Mouse (Mus musculus) thymus, postnatal 10 days (tissue): ENCODE measurements at regions not wholly inside any gene's neighbourhood (a gene's known extent, or its start where the extent isn't known, plus 50 kb on each side); places are given as distances from the start of the nearest gene placed in this dataset.
A peak's percentile ranks its signal among the peaks of the same experiment; 100 is the strongest.
"Not testable (repeated sequence)": the region's sequence is repeated elsewhere in the genome, so short reads cannot be mapped to it uniquely, and the experiment has no call there.

Experiments used
- DNase-seq, 2 experiments: peaks; one replicate each; pipeline ENCODE4 v3.0.0; 2021; ENCODE audit warnings: low spot score in 2 of 2

DNA sequence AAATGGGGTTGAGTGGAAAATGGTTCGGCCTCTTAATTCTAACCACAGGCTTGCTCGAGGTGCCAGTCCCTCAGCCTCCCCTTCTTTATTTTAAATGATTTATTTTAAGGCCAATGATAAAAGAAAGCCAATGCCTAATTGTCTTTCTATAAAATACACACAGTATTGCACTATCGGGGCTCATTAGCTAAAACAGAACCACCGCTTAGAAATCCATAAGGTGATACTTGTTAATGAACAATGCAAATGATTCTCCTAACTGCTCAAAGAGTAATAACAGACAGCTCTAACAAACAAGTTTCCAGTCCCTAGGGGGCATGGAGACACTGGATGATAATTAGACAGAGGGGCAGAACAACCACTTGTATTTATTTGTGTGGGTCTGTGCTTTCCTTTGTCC, 58.8 kb downstream of the Emx2 start:
- DNase-seq, result no peak

DNA sequence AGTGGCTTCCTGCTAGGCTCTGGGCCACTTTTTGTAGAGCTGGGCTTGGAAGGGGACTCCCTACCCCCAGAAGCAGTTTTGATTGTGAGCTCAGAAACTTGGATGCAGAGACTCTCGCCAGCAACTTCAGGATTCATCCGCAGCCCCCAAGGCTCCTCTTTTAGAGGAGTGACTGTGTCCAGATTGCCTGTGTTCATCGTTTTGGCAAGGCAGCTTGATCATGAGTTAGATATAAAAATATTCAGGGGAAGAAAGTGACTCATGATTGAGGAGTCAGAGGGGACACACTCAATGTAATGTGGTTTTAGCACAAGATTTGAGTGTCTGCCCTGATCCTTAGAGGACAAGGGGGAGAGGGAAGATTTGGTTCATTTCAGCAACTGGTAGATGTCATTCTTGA, 61.0 kb downstream of the Emx2 start:
- no peak for DNase-seq

DNA sequence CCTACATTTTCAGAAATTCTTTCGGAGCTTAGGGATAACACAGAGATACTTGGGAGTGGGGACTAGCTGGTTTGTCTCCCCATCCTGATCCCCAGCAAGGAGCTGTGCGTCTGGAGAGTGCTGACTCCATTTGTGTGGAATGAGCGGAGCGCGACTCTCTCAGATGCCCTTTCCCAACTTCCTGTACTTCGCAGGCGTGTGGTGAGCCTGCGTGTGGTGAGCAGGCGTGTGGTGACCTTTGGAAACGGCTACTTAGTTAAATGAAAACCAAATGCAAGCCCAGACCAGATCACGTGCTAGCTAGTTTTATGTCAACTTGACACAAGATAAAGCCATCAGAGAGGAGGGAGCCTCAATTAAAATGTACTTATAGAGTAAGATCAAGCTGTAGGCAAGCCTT, 64.0 kb downstream of the Emx2 start:
- no peak for DNase-seq

DNA sequence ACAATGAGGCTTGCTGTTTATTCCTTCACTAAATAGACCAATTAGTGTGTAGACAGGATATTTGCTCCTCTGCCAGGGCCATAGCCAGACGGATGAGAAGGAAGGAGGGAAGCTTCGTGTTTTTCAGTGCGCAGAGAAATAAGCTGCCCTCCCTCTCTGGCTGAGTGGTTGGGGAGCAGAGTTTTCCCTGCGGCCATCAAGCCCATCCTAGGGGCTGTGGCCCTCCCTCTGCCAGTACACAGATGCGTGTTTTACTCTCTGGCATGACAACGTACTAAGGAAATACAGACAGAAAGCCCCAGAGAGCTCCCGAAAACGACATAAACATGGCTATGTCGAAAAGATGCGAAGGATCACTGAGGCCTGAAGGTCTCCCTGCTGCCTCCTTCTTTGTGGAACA, 65.2 kb downstream of the Emx2 start:
- no peak for DNase-seq

DNA sequence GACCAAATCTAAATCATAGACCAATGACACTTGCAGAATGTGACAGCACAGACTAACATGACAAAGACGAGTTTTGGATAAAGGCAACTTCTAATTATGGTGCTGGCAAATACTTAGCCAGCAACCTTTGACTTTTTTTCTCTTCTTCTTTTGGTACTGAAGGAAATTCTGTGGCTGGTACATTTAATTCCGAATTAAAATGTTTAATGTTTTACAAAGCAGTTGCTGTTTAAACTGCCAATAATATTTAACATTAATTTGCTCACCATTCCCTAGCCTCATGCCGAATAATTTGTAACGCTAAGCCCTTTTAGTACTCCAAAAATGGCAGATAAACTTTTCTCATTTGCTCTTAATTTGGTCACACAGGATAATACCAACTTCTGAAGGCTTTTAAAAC, 105.9 kb downstream of the Emx2 start:
- no peak for DNase-seq

DNA sequence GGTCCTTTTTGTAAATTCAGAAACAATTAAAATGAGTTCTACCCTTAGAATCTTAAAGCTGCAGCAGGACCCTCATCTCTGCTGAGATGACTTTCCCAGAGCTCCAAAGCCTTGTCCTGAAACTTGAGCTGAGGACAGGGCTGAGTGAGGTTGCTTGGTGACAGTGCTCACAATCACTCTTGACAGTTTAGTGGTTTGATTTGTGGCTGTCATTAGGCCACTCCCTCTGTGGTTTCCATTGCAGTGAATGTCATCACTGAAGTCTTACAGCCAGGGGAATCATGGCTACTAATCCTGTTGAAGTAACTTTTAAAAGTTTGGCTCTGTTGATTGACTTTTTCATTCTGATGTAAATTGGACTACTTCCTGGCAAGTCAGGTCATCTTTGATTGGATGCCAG, 110.7 kb downstream of the Emx2 start:
- DNase-seq, result no peak

DNA sequence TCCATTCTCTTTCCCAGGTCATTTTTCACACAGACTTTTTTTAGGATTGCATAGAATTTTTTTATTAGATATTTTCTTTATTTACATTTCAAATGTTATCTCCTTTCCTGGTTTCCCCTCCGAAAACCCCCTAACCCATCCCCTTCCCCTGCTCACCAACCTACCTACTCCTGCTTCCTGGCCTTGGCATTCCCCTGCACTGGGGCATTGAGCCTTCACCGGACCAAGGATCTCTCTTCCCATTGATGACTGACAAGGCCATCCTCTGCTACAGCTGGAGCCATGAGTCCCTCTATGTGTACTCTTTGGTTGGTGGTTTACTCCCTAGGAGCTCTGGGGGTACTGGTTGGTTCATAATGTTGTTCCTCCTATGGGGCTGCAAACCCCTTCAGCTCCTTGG, 111.4 kb downstream of the Emx2 start:
- DNase-seq, result not testable (repeated sequence)

DNA sequence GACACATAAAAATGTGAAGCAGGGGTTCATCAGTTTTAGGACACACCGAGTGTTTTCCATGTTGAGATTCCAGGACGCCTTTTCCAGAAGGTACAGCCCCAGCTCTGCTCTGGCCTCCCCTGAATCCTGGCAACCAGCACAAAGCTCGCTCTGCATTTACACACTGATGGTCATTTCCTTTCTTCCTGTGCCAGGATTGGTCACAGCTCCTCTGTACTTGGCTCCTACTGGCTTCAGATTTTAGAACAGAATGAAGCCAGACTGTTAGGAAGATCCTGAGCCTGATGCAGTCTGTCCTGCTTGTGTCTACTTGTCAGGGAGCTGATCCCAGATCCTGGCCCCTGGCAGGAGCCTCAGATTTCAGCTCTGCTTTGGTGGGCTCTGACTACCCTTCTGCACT, 116.2 kb downstream of the Emx2 start:
- DNase-seq, result no peak

DNA sequence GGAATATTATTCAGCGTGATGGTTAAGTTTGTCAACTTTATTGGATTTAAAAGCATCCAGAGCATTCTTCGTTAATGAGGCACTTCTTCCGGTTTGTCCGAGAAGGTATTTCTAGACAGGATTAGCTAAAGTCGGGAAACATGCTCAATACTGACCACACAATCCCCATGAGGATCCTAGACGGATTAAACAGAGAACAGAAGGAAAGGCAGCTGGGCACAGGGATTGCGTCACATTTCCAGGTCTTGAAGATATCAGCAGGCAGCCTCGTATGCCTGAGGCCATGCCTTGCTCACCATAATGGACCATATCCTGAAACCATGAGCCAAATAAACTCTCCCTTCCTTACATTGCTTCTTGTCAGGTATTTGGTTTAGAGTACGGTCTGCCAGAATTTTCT, 119.7 kb downstream of the Emx2 start:
- DNase-seq, result no peak

DNA sequence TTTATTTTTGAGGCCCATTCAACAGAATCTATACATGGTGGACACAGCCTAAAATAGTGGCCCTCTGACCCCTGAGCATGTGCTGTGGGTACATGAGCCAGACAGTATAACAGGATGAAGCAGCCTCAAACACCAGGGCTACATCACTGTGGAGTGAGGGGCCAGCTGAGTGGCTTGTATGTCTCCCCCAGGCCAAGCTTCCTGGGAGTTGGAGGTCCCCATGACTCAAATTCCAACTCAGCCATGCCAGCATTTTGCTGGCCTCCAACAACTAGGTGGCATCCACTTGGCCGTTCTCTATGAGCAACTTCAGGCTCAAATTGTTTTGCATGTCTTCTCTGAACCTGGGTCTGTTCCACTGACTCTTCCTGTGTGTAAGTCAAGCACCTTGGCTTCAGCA, 121.5 kb downstream of the Emx2 start:
- no peak for DNase-seq

DNA sequence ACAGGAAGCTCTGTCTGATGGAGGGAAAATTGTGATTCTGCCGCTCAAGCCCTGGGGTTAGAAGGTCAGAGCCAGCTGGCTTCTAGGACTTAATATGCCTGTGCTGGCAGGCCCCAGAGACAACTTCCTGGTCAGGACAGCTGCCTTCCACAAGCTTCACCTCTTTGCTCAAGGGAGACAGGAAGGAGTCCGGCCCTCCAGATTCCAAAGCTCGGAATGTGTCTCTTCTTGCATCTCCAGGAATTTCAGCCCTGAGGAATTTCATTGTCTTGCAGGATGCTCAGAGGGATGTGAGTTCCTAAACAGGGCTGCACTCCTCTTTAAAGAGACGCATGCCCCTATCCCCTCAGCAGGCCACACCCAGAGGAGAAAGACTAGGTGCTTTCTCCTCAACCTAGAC, 127.7 kb downstream of the Emx2 start:
- peak in 1 of 2 experiments; percentile 1 for DNase-seq

DNA sequence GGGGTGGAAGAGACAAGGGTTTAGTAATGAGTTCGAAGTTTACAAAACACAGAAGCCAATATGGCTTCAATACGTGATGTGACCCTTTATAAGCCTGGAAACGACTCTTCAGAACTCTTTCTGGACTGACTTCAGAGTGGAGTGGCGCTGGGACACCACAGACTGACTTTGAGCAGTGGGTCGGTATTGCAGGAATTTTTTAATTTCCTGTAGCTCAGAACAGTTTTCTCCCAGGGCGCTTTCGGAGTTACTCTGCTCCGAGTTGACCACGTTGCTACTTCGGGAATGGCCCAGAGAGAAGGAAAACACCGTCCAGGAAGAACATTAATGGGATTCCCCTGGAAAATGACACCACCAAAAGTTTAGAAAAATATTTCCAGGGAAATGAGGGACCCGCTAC, 129.1 kb downstream of the Emx2 start:
- no peak for DNase-seq

DNA sequence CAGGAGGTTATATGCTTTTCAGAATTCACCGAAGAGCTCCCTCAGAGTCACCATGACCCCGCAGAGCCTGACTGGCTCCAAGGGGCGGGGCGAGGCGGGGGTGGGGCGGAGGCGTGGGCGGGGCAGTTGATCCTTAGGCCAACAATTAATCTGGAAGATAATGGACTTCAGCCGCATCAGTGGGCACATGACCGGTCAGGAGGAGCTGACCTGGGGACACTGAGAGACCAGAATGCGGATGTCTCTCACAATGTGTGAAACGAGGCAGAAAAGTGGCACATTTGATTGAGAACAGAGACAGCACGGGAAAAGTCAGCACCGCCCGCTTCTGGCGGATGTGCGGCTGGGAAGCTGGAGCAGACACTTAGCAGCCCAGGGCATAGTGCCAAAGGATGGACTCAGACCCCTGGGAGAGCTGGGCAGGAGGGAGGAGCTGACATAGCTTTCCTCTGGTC, 129.9 kb downstream of the Emx2 start:
- DNase-seq, result no peak

DNA sequence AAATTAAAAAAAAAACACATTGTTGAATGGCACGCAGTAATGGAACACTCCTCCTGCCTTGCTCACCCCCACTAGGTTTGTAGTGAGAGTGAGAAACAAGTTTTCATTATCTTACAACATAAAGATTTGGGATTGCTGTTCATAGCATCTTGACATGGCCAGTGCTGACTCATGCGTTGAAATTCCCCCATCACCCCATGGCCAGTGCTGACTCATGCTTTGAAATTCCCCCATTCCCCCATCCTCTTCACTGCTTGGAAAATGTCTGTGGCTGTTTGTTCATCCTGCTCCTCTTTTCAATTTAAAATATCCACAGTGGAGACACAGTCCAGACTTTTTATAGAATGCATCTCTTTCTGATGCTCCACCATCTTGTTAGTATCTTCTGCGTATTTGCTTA, 131.8 kb downstream of the Emx2 start:
- DNase-seq, result no peak

DNA sequence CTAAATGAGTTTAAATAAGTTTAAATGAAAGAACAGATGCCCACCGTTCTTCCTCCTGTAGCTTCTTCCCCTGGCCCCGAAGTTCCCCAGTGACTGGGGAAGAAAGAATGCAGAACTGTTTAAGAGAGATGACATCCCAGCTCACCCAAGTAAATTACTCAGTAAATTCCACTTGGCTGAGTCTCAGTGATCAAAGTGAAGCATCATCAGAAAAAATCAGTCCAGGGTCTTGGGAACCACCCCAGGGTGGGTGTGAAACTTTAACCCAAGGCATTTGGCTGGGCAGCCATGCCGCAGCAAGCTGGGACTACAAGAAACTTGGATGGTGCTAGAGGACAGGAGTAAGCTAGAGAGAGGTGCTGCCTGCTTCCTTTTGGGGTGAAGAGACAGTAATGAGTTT, 133.9 kb downstream of the Emx2 start:
- no peak for DNase-seq

DNA sequence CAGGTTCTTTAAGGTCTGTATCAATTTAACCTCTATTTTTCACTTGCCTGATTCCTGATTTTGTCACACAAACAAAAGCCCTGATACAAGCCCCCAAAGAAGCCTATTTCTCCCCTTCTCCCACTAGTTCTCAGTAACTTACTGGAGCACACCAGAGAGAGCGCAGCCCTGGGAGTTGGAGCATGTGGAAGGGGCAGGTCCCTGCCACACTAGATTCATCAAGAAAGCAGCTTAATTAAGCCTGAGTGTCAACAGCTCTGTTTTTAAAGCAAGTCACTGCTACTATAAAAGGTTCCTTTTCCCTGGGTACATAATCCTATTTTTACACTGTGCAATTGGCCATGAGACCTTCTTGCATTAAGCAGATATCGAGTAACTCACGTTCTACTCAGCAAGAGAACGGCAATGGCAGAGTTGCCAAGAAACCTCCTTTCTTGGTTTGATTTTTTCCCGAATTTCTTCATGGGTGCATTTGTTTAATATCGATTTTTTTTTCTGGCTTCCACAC, 166.2 kb downstream of the Emx2 start:
- DNase-seq, result no peak

DNA sequence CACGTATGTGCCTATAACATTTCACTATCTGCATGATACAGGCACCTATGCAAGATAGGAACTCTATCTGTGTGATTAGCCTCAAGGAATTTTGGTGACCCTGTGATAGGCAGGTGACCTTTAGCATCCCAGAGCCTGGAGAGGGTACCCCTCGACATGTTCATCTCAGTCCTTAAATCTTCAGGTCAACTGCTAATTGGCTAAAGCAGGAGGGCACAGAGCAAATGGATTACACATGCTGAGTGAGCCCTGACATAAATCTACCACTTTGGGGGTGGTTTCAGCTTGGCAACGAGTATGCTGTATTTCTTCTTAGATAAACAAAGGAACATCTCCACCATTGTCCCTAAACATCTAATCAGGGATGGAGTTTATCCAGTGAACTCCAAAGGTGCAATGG, 169.5 kb downstream of the Emx2 start:
- DNase-seq, result no peak

DNA sequence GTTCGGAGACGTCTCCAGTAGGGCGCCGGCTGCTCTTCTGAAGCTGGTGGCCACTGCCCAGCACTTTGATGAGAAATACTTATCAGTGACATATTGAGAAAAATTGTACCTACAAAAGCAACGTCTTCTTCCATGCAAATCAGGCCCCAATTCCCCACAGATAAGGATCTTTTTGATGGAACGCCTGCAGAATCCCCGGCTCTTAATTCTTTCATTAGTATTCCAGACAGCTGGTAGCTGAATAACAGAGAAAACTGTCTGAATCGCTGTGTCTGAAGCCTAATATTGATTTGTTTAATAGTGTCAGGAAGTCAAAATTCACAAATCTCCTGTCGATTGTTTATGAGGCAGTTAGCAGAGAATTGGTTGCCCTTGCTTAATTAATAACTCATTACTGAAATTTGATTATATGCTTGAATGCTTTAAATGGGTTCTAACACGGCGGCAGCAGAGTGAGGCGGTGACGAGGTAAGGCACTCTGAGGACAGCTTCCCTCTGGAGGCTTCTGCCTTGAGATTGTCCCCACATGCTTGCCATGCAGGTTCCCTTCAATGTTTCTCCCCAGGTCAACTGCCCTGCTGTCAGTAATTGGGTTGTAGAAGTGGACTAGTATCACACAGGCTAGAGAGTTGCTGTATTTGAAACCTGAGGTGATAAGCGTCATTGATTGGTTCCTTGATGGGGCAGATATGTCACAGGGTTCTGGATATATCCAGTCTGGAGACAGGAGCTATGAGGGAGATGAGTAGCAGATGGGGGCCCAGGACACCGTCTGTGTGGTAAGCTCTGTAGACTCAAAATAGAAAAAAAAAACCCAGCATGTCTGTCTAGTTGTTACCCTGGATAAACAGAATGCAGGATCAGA, 170.4 kb downstream of the Emx2 start:
- no peak for DNase-seq

DNA sequence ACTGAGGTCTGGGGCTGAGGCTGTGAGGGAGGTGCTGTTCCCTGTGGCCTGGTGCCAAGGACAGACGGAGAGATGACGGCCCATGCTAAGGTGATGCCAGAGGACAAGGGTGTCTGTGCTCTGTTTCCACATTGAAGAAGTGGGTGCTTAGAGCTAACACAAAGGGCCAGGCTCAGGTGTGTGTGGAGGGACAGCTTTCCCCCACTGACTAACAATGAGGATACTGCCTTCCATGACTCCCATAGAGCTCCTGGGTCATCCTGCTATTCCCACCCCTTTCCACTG, 170.9 kb downstream of the Emx2 start:
- no peak for DNase-seq

DNA sequence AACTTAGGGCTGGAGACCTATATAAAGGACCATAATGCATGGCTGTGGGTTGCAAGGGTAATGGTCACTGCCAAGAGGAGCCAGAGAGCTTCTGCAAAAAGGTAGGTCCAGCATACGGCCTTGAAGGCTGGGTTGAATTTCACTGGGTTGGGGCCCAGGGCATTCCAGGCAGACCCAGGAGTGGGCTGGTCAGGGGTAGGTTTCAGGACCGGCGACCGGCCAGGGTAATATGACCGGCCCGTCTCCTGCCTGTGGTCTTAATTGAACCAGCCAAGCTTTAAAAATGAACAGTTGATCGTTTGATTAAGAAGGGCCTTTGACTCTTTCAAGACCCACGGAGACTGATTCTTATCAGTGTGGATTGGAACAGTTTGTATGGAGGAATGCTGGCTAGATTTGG, 171.9 kb downstream of the Emx2 start:
- DNase-seq, result no peak

DNA sequence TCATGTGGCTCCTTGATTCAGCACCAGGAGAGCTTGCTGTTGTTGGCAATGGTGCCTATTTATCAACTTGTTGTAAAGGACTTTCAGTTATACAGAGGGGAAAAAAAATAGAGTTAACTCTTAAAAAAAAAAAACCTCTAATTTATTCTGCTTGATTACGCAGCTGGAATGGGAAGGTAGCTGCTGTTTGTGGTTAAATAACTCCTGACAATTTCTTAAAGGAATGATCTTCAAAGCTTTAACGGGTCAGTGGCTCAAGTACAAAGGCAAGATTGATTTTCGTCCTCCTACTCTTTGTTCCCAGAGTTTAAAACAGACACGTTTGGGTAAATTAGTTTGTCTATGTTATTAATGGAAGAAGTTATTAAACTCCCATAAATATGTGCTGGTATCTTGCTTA, 172.5 kb downstream of the Emx2 start:
- DNase-seq, result no peak

DNA sequence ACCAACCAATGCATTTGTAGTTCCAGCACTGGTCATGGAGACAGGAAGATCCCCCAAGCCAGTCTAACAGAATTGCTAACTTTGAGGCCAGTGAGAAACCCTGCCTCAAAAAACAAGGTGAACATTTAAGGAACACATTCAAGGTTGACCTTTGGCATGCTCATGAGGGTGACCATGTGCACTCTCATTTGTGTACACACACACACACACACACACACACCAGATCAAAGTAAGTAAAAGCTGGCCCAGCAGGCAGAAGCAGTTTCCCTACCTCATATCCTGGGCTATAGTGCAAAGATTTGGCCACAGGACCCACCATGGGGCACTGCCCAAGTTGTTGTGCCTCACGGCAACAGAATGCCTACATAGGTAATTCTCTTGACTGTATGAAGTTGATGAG, 173.4 kb downstream of the Emx2 start:
- no peak for DNase-seq

DNA sequence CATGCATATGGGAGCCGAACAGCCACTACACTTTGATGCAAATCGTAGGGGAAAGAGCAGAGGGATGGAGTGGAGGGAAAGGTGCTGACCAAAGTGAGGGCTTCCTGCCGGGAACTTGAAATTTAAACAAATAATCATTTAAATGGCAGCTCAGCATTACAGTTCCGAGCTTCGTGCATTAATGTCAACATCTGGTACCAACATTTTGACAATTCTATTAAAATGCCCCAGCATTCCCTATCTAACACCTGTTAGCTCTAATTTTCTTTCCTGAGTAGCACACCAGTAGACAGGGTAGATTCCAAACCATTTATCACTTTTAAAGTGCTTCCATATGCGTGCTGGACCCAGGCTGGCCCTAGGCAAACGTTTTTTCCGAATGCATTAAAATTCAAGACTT, 178.1 kb downstream of the Emx2 start:
- no peak for DNase-seq

DNA sequence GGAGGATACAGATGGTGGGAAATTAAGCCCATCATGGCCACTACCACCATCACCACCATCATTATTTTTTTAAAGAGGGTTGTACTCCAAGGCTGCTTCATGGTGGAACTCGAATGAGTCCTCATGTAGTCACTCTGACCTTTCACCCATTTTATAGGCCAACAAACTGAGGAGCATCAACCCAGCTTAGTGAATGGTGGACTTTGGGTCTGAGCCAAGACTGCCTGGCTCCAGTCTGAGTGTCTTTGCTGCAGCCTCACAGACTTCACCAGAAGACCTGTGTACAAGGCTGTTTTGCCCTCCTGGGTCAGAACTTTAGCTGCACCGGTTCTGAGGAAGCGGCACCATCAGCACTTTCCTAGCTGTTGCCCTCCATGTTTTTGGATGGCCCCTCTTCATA, 184.4 kb downstream of the Emx2 start:
- no peak for DNase-seq
